Mouse (Mus musculus) heart, embryonic 14.5 days (tissue): ENCODE results near the gene Prl2a1. TPM values are rescaled to one million over a fixed set of nuclear protein-coding genes. Genes with fewer than 3 reads are reported as not detected.
"Not testable (repeated sequence)": the region's sequence is repeated elsewhere in the genome, so short reads cannot be mapped to it uniquely, and the experiment has no call there.

Source experiments
- ATAC-seq: fragments of 200-750 bp; cut with Nextera tagmentation; 2 replicates; pipeline ENCODE4 v1.8.0; 2017; ENCODE audit warnings: low read depth, moderate TSS enrichment; ENCODE audit not compliant: insufficient number of reproducible peaks, insufficient read depth, low FRiP score
- H3K27ac ChIP-seq, 2 experiments: fragments of 200-500 bp in 1 of 2; fragments of 300-500 bp in 1 of 2; sonication (generic) in 1 of 2; replicated peaks in 1 of 2; 2 replicates each; pipeline ENCODE4 v1.5.1; 2012 to 2014; ENCODE audit warnings: low read depth in 2 of 2, low read length in 2 of 2, control low read depth in 1 of 2, mild to moderate bottlenecking in 1 of 2, mixed read lengths in 1 of 2; ENCODE audit not compliant: control insufficient read depth in 1 of 2, insufficient read depth in 1 of 2
- H3K27me3 ChIP-seq: fragments of 300-500 bp; sonication (generic); 2 replicates; pipeline ENCODE4 v1.6.1; 2014; ENCODE audit warnings: mild to moderate bottlenecking, low read length, control low read depth; ENCODE audit not compliant: control insufficient read depth, insufficient read depth
- H3K36me3 ChIP-seq: fragments of 300-500 bp; sonication (generic); 2 replicates; pipeline ENCODE4 v1.6.1; 2014; ENCODE audit warnings: mild to moderate bottlenecking, control low read depth, low read length, mixed read lengths; ENCODE audit not compliant: control insufficient read depth, insufficient read depth
- H3K4me1 ChIP-seq, 2 experiments: fragments of 200-500 bp in 1 of 2; fragments of 300-500 bp in 1 of 2; sonication (generic) in 1 of 2; 2 replicates each; pipeline ENCODE4 v1.6.1; 2012 to 2014; ENCODE audit warnings: low read length in 2 of 2, control low read depth in 1 of 2, mixed read lengths in 1 of 2; ENCODE audit not compliant: control insufficient read depth in 2 of 2, insufficient read depth in 2 of 2
- H3K4me2 ChIP-seq: fragments of 300-500 bp; sonication (generic); 2 replicates; pipeline ENCODE4 v1.6.1; 2014; ENCODE audit warnings: mild to moderate bottlenecking, low read length
- H3K4me3 ChIP-seq, 2 experiments: fragments of 200-500 bp in 1 of 2; fragments of 300-500 bp in 1 of 2; sonication (generic) in 1 of 2; 2 replicates each; pipeline ENCODE4 v1.5.1; 2012 to 2014; ENCODE audit warnings: low read length in 2 of 2, mild to moderate bottlenecking in 2 of 2, control low read depth in 1 of 2, low read depth in 1 of 2, moderate library complexity in 1 of 2; ENCODE audit not compliant: control insufficient read depth in 1 of 2, insufficient read depth in 1 of 2
- H3K9ac ChIP-seq: fragments of 300-500 bp; sonication (generic); 2 replicates; pipeline ENCODE4 v1.6.1; 2014; ENCODE audit warnings: mild to moderate bottlenecking, low read length
- H3K9me3 ChIP-seq: fragments of 300-500 bp; sonication (generic); 2 replicates; pipeline ENCODE4 v1.6.1; 2016; ENCODE audit warnings: low read length, control low read depth; ENCODE audit not compliant: control insufficient read depth
- WGBS: fragments of 180-500 bp; shearing (Covaris S2); extraction: QIAGEN DNeasy Blood & Tissue Kit; methylation state at CpG from one replicate; pipeline ENCODE4 v1.1.7; 2014; 5-methylcytosine and 5-hydroxymethylcytosine counted together
- polyA plus RNA-seq: library from polyadenylated mRNA; unstranded; fragments of >200 nt; fragmentation: Nextera tagmentation; extraction: Ambion mirVana; gene quantifications from 2 replicates; pipeline ENCODE4 v1.2.1, GENCODE M21; 2014

Prl2a1 gene
- not detected in 2 replicates for polyA plus RNA-seq

DNA sequence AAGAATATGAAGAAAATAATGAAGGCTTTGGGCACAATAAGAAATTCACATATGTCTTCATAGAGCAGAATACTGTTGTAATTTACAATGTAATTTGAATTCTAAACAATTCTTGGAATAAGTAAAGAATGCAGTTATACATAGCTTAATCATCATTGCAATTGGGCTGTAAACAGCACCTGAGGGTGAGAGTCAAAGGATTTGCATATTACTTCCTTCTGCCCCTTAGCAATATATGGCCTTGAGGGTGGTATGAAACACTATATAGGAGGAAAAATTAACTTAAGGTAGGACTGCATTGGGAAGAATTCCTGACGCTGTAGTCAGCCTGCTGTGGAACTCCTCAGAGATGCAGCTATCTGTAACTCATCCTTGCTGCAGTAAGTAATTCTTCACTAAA is at the start of gene Prl2a1:
Gene Prl2a1 (plus strand): TSS at position 301 of the 400 bp plus-strand sequence.
- Histone ChIP-seq H3K9me3 (no peaks in the 10 kb centered on the region), H3K9ac (no peak within 1 kb of the TSS), H3K36me3 (no peaks in the 10 kb centered on the region), H3K4me1 (no peaks in the 10 kb centered on the region), H3K27me3 (no peaks in the 10 kb centered on the region), H3K4me2 (no peak within 1 kb of the TSS), H3K4me3 (no peak within 1 kb of the TSS), H3K27ac (no peak within 1 kb of the TSS)
- no peak for ATAC-seq
- 69% methylated on average over 1 of the region's 1 CpGs for WGBS

DNA sequence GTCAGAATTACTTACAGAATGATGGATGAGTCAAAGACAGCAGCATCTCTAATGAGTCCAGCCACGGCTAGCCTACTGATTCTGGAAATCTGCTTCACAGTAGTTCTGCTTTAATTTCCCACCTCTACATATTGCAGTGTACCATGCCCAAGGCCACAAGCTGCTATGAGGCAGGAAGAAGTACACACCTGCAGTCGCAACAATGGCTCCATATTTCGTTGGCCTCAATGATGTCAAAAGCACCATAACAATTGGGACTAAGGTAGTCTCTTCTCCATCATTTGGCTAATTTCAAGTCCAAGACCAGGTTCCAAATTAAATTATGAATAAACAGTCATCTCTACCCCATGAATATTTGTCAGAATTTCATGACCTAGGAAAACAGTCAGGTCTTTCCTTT is 20.8 kb upstream of the Prl2a1 start, which contains the start of gene Prl7c1:
Gene Prl7c1 (minus strand): TSS at position 101 of the 400 bp plus-strand sequence.
- not testable (repeated sequence) for H3K9me3 ChIP-seq, H3K27me3 ChIP-seq, H3K4me3 ChIP-seq, H3K36me3 ChIP-seq, H3K4me2 ChIP-seq, H3K9ac ChIP-seq, ATAC-seq, H3K4me1 ChIP-seq, H3K27ac ChIP-seq
- WGBS = 82% methylated on average over 2 of the region's 3 CpGs

DNA sequence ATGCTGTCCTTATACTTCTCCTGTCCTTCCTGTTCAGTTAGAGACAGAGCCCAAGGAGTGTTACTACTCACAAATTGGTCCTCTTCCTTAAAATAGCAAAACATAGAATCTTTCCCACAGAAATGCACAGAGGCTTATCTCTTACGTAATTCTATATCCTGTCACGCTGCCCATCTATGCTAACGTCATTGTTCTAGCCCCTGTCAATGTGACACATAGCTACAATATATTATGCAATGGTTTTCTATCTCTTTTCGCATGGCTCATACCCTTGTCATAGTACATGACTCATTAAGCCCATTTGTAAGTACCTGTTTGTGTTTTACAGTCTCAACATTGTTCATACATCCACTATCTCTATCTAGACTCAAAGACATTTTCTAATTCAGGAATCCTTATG is 2.2 kb upstream of the Prl2a1 start:
- 64% methylated on average over 4 of the region's 4 CpGs for WGBS
- H3K4me3 ChIP-seq = no peak overlapping the region
- H3K36me3 ChIP-seq = no peaks in the 10 kb centered on the region
- no peak overlapping the region for H3K9ac ChIP-seq
- no peak overlapping the region for H3K27ac ChIP-seq
- H3K4me2 ChIP-seq = no peak overlapping the region
- no peaks in the 10 kb centered on the region for H3K9me3 ChIP-seq
- no peak for ATAC-seq
- H3K27me3 ChIP-seq = no peaks in the 10 kb centered on the region
- no peaks in the 10 kb centered on the region for H3K4me1 ChIP-seq

DNA sequence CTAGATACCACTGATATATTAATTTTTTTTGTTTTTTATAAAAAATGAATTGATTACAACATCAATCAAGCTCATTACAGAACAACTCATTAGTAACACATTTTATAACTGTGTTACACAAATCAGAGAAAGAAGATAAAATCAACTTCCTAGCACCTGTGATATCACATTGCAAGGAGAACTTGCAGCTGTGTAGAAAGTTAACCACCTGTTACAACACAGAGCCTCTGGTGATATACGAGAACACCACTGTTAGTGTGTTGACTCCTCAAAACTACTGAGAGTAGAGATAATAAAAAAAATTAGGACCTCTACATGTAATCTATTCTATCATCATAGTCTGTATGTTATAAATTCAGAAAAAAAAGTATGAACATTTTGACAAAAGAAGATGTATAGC is 1.3 kb downstream of the Prl2a1 start:
- no peak for ATAC-seq
- Histone ChIP-seq H3K4me2 (no peak overlapping the region), H3K9me3 (no peaks in the 10 kb centered on the region), H3K27me3 (no peaks in the 10 kb centered on the region), H3K4me3 (no peak overlapping the region), H3K9ac (no peak overlapping the region), H3K4me1 (no peaks in the 10 kb centered on the region), H3K27ac (no peak overlapping the region), H3K36me3 (no peaks in the 10 kb centered on the region)
- 83% methylated on average over 1 of the region's 1 CpGs for WGBS

DNA sequence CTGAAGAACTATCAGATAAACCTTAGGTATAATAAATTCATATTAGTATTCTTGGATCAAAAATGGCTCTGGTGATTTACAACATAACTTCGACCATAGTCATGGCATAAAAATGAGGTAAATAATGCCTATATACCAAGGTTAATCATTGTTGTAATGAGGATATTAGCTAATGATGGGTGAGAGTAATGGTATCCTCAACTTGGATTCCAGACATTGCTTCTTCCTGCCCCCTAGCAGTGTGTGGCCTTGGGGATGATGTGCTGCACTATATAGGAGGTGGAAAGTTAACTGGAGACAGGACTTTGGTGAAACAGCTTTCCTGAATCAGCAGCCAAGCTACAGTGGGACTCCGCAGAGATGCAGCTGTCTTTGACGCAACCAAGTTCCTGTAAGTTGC is 47.6 kb downstream of the Prl2a1 start, which contains the start of gene Prl2c1:
Gene Prl2c1 (plus strand): TSS at position 301 of the 400 bp plus-strand sequence.
- Histone ChIP-seq H3K36me3 (no peaks in the 10 kb centered on the region), H3K27ac (no peak within 1 kb of the TSS), H3K9me3 (no peaks in the 10 kb centered on the region), H3K4me3 (no peak within 1 kb of the TSS), H3K27me3 (no peaks in the 10 kb centered on the region), H3K4me2 (no peak within 1 kb of the TSS), H3K9ac (no peak within 1 kb of the TSS), H3K4me1 (no peaks in the 10 kb centered on the region)
- ATAC-seq = no peak
- 82% methylated on average over 3 of the region's 3 CpGs for WGBS

Other genes starting within 250 kb of the Prl2a1 start
- gene Prl8a9, start 237.0 kb upstream of the Prl2a1 start, polyA plus RNA-seq = not detected in 2 replicates
- gene Prl8a1, start 219.5 kb upstream of the Prl2a1 start, polyA plus RNA-seq = not detected in 2 replicates
- not detected in 2 replicates for gene Prl7b1, start 191.1 kb upstream of the Prl2a1 start, polyA plus RNA-seq
- gene Prl7a1, start 159.2 kb upstream of the Prl2a1 start, polyA plus RNA-seq = not detected in 2 replicates
- not detected in 2 replicates for gene Prl7a2, start 133.6 kb upstream of the Prl2a1 start, polyA plus RNA-seq
- not detected in 2 replicates for gene Prl7d1, start 84.9 kb upstream of the Prl2a1 start, polyA plus RNA-seq
- gene Prl7c1, start 20.9 kb upstream of the Prl2a1 start, polyA plus RNA-seq = not detected in 2 replicates
- not detected in 2 replicates for gene Prl2c1, start 47.7 kb downstream of the Prl2a1 start, polyA plus RNA-seq
- gene Prl4a1, start 214.6 kb downstream of the Prl2a1 start, polyA plus RNA-seq = not detected in 2 replicates